Mouse (Mus musculus) cerebellum, postnatal 25 days (tissue): ENCODE data around the gene H2afj.

Experiments
- DNase-seq, 2 experiments: peaks; one replicate each; pipeline ENCODE4 v3.0.0; 2021; ENCODE audit warnings: mixed read lengths in 2 of 2

The H2afj gene

GRCm38 (mm10) chr6:136848399-136848798 lies 40.4 kb downstream of the H2afj start:
- DNase-seq = no peak

GRCm38 (mm10) chr6:136848971-136849370 lies 40.9 kb downstream of the H2afj start:
- DNase-seq = no peak

DNA sequence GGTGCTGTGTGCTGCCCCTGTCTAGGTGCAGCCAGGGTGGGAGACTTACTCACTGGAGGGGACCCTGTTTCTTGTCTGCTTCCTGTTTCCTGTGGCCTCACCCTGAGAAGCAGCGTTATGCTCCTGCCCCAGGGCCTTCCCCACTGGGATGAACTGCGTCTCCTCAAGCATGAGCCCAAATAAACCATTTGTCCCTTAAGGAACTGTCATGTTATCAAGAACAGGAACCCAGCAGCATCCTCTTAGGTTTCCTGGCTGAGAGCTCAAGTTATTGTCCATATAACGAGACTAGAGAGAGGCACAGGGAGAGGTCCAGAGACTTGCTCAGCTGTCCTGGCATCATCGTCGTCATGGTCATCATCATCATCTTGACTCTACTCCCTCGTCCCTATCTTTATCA lies 42.2 kb downstream of the H2afj start:
- no peak for DNase-seq

GRCm38 (mm10) chr6:136852348-136852747 lies 44.3 kb downstream of the H2afj start:
- DNase-seq = no peak

- no peak for DNase-seq
Measured at GRCm38 (mm10) chr6:136852762-136853161, 44.7 kb downstream of the H2afj start.

- DNase-seq = no peak
Measured at GRCm38 (mm10) chr6:136854361-136854781, 46.3 kb downstream of the H2afj start.

DNA sequence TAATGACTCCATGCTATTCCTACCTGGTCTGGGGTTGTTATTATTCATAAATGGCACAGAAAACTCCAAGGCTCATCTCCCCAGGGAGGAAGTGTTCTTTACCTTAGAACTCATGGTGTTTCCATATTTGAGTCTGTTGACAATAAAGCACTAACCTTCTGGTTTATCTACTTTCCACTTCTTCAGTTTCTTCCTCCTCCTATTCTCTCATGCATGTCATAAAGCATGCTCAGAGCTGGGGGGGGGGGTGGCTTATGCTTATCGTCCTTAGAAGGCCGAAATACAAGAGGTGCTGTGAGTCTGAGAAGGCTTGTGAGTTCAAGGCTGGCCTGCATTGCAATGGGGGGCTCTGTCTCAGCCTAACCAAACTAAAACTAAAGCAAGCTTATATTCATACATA lies 47.1 kb downstream of the H2afj start:
- no peak for DNase-seq

GRCm38 (mm10) chr6:136856071-136856636 lies 48.1 kb downstream of the H2afj start:
- DNase-seq = no peak

DNA sequence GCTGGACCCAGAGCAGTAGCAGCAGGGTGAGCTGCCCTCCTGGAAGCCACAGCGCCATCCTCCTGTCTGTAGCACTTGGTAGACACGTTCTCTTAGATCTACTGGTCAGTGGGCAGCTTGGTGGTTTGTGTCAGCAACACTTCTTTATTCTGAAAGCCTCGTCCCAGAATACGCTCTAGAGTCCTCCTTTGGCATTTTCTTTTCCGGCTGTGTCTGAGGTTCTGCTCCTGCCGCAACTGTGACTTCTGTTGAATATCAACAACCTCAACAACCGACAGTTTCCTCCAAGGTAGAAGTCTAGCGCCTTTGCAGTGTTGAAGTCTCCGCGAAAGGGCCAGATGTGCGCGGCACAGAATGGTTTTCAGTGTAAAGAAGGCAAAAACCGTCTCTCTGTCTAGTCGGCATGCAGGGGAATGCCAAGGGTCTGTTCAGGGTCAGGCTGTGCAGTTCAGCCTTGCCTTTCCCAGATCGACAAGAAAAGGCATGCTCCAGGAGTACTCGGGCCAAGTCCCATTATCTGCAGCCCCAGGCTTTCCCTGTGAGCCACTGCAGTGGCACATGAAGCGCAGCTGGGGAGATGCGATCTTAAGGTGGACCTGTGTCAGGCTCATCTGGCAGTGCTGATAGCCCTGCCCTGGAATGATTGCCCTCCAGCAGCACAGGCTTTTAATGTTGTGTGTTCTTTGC lies 49.3 kb downstream of the H2afj start, which contains the start of gene Art4:
Gene Art4, minus strand, starts transcription at position 548 of the 687 bp plus-strand sequence.
- DNase-seq = no peak

- no peak for DNase-seq
Measured at GRCm38 (mm10) chr6:136857873-136858260, 49.8 kb downstream of the H2afj start.

DNA sequence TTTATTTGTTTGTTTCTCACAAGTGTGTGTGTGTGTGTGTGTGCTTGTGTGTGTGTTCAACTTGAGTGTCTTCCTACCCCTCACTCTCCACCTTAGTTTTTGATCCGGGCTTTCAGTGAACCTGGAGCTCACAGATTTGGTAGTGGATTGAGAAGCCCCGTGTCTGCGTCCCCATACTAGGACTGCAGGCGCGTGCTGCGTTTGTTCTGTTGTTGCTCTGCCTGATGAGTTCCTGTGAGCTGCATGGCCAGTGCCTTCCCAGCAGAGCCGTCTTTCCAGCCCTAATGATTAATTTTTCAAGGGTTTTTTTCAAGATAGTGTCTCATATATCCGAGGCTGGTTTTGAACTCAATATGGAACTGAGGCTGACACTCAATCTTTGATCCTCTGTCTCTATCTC lies 50.4 kb downstream of the H2afj start:
- DNase-seq = no peak
